Mouse (Mus musculus): ENCODE results near the gene Dnajb12. TPM values are rescaled to one million over a fixed set of nuclear protein-coding genes. Genes with fewer than 3 reads are reported as not detected.

Dnajb12 gene
- polyA plus RNA-seq, 1 experiment = 34.9 TPM

Other genes starting within 250 kb of the Dnajb12 start
- 89.1 and 98.4 TPM in 2 replicates for gene Micu1, start 177.1 kb upstream of the Dnajb12 start, polyA plus RNA-seq (2012; rRNA removed)
- gene Ddit4, start 72.3 kb downstream of the Dnajb12 start, polyA plus RNA-seq (2012; rRNA removed) = 20.6 and 30.7 TPM in 2 replicates
- 36.2 and 39.2 TPM in 2 replicates for gene Ascc1, start 123.2 kb downstream of the Dnajb12 start, polyA plus RNA-seq (2012; rRNA removed)
- gene Anapc16, start 123.6 kb downstream of the Dnajb12 start, polyA plus RNA-seq (2012; rRNA removed) = 91.8 and 93.0 TPM in 2 replicates
- 14.4 and 20.9 TPM in 2 replicates for gene Spock2, start 226.7 kb downstream of the Dnajb12 start, polyA plus RNA-seq (2012; rRNA removed)

Data from urinary bladder, adult 2 months (tissue).